Mouse (Mus musculus) kidney, embryonic 16.5 days (tissue): ENCODE results near the gene Ttc39b. TPM values are rescaled to one million over a fixed set of nuclear protein-coding genes. Genes with fewer than 3 reads are reported as not detected.

Experiments
- ATAC-seq: fragments of 200-750 bp; cut with Nextera tagmentation; 2 replicates; pipeline ENCODE4 v1.8.0; 2017; ENCODE audit warnings: moderate TSS enrichment; ENCODE audit not compliant: low FRiP score, low TSS enrichment
- H3K27ac ChIP-seq: fragments of 300-500 bp; sonication (generic); 2 replicates; pipeline ENCODE4 v1.5.1; 2014; ENCODE audit warnings: low read length
- H3K27me3 ChIP-seq: fragments of 300-500 bp; sonication (generic); 2 replicates; pipeline ENCODE4 v1.6.1; 2014; ENCODE audit warnings: low read length, control low read depth, mixed read lengths; ENCODE audit not compliant: insufficient read depth
- H3K36me3 ChIP-seq: fragments of 300-500 bp; sonication (generic); 2 replicates; pipeline ENCODE4 v1.6.1; 2014; ENCODE audit warnings: low read length, control low read depth, mixed read lengths; ENCODE audit not compliant: insufficient read depth
- H3K4me1 ChIP-seq: fragments of 300-500 bp; sonication (generic); 2 replicates; pipeline ENCODE4 v1.6.1; 2014; ENCODE audit warnings: low read length, control low read depth, mixed read lengths; ENCODE audit not compliant: insufficient read depth
- H3K4me2 ChIP-seq: fragments of 300-500 bp; sonication (generic); replicated peaks from 2 replicates; pipeline ENCODE4 v1.6.1; 2014; ENCODE audit warnings: low read depth, low read length
- H3K4me3 ChIP-seq: fragments of 300-500 bp; sonication (generic); 2 replicates; pipeline ENCODE4 v1.5.1; 2014; ENCODE audit warnings: mild to moderate bottlenecking, low read length
- H3K9ac ChIP-seq: fragments of 300-500 bp; sonication (generic); replicated peaks from 2 replicates; pipeline ENCODE4 v1.6.1; 2014; ENCODE audit warnings: low read length
- H3K9me3 ChIP-seq: fragments of 300-500 bp; sonication (generic); 2 replicates; pipeline ENCODE4 v1.6.1; 2016; ENCODE audit warnings: low read length, control low read depth
- WGBS: fragments of 180-500 bp; shearing (Covaris S2); extraction: QIAGEN DNeasy Blood & Tissue Kit; methylation state at CpG from one replicate; pipeline ENCODE4 v1.1.7; 2014; 5-methylcytosine and 5-hydroxymethylcytosine counted together
- polyA plus RNA-seq: library from polyadenylated mRNA; unstranded; fragments of >200 nt; fragmentation: Nextera tagmentation; extraction: Ambion mirVana; gene quantifications from 2 replicates; pipeline ENCODE4 v1.2.1, GENCODE M21; 2015

Ttc39b gene
- polyA plus RNA-seq, 1 experiment from 2014 or later = 2.6 TPM

GRCm38 (mm10) chr4:83310990-83311389, 13.1 kb downstream of the Ttc39b start:
- Histone ChIP-seq H3K9me3 (peaks cover 3% of the 10 kb centered on the region; the same call in 1 of the 2 replicates), H3K36me3 (no peaks in the 10 kb centered on the region), H3K4me2 (0 out of 2 replicates have a peak overlapping the region, but pooled peaks have one; percentile 10), H3K27ac (peak overlapping the region; percentile 71), H3K4me1 (peaks cover 44% of the 10 kb centered on the region), H3K4me3 (no peak overlapping the region), H3K27me3 (no peaks in the 10 kb centered on the region), H3K9ac (no peak overlapping the region)
- peak; percentile 69; the same call in 1 of the 2 replicates for ATAC-seq
- WGBS = 37% methylated on average over 10 of the region's 10 CpGs

- no peaks in the 10 kb centered on the region for H3K36me3 ChIP-seq
- H3K4me2 ChIP-seq = no peak overlapping the region
- peak overlapping the region; percentile 13; the same call in 1 of the 2 replicates for H3K27ac ChIP-seq
- peaks cover 31% of the 10 kb centered on the region for H3K4me1 ChIP-seq
- WGBS = 68% methylated on average over 3 of the region's 3 CpGs
- no peak overlapping the region for H3K4me3 ChIP-seq
- ATAC-seq = no peak
- no peak overlapping the region for H3K9ac ChIP-seq
- H3K27me3 ChIP-seq = no peaks in the 10 kb centered on the region
- H3K9me3 ChIP-seq = peaks cover 3% of the 10 kb centered on the region; the same call in 1 of the 2 replicates
These were observed 15.1 kb downstream of the Ttc39b start for GRCm38 (mm10) chr4:83308914-83309313.

- Histone ChIP-seq H3K4me3 (no peak overlapping the region), H3K9ac (no peak overlapping the region), H3K27me3 (no peaks in the 10 kb centered on the region), H3K4me2 (no peak overlapping the region), H3K27ac (peak overlapping the region; percentile 13; the same call in 1 of the 2 replicates), H3K4me1 (peaks cover 35% of the 10 kb centered on the region), H3K36me3 (no peaks in the 10 kb centered on the region), H3K9me3 (no peaks in the 10 kb centered on the region)
- ATAC-seq = peak; percentile 33
- WGBS = 47% methylated on average over 12 of the region's 12 CpGs
These were observed 16.2 kb downstream of the Ttc39b start for GRCm38 (mm10) chr4:83307686-83308469.

- Histone ChIP-seq H3K4me1 (peaks cover 30% of the 10 kb centered on the region), H3K36me3 (no peaks in the 10 kb centered on the region), H3K9ac (no peak overlapping the region), H3K4me2 (no peak overlapping the region), H3K27me3 (no peaks in the 10 kb centered on the region), H3K27ac (no peak overlapping the region), H3K4me3 (no peak overlapping the region), H3K9me3 (no peaks in the 10 kb centered on the region)
- 87% methylated on average over 7 of the region's 7 CpGs for WGBS
- ATAC-seq = no peak
These were observed 17.2 kb downstream of the Ttc39b start for GRCm38 (mm10) chr4:83306879-83307278.

- Histone ChIP-seq H3K36me3 (no peaks in the 10 kb centered on the region), H3K27me3 (no peaks in the 10 kb centered on the region), H3K9me3 (no peaks in the 10 kb centered on the region), H3K4me1 (peaks cover 17% of the 10 kb centered on the region), H3K27ac (no peak overlapping the region), H3K4me2 (no peak overlapping the region), H3K4me3 (no peak overlapping the region), H3K9ac (no peak overlapping the region)
- WGBS = 85% methylated on average over 2 of the region's 2 CpGs
- no peak for ATAC-seq
These were observed 19.0 kb downstream of the Ttc39b start for GRCm38 (mm10) chr4:83305099-83305498.

- Histone ChIP-seq H3K4me1 (peaks cover 11% of the 10 kb centered on the region), H3K4me2 (peak overlapping the region; percentile 24), H3K9me3 (no peaks in the 10 kb centered on the region), H3K27ac (no peak overlapping the region), H3K9ac (no peak overlapping the region), H3K27me3 (no peaks in the 10 kb centered on the region), H3K4me3 (no peak overlapping the region), H3K36me3 (no peaks in the 10 kb centered on the region)
- 33% methylated on average over 13 of the region's 13 CpGs for WGBS
- ATAC-seq = no peak; the same call in 1 of the 2 replicates
These were observed 20.9 kb downstream of the Ttc39b start for GRCm38 (mm10) chr4:83302887-83303827.

GRCm38 (mm10) chr4:83302123-83302737, 21.8 kb downstream of the Ttc39b start:
- Histone ChIP-seq H3K4me1 (peaks cover 5% of the 10 kb centered on the region; the same call in 1 of the 2 replicates), H3K4me3 (no peak overlapping the region), H3K27ac (no peak overlapping the region), H3K27me3 (no peaks in the 10 kb centered on the region), H3K4me2 (no peak overlapping the region), H3K9me3 (no peaks in the 10 kb centered on the region), H3K36me3 (no peaks in the 10 kb centered on the region), H3K9ac (no peak overlapping the region)
- WGBS = 91% methylated on average over 16 of the region's 16 CpGs
- ATAC-seq = peak; percentile 16; the same call in 1 of the 2 replicates

- H3K27ac ChIP-seq = no peak overlapping the region
- H3K27me3 ChIP-seq = no peaks in the 10 kb centered on the region
- no peak for ATAC-seq
- no peak overlapping the region for H3K9ac ChIP-seq
- peaks cover 5% of the 10 kb centered on the region; the same call in 1 of the 2 replicates for H3K4me1 ChIP-seq
- H3K4me2 ChIP-seq = no peak overlapping the region
- H3K4me3 ChIP-seq = no peak overlapping the region
- H3K9me3 ChIP-seq = no peaks in the 10 kb centered on the region
- 94% methylated on average over 1 of the region's 1 CpGs for WGBS
- no peaks in the 10 kb centered on the region for H3K36me3 ChIP-seq
These were observed 22.3 kb downstream of the Ttc39b start for GRCm38 (mm10) chr4:83301713-83302112.

GRCm38 (mm10) chr4:83284768-83285350, 39.2 kb downstream of the Ttc39b start:
- H3K9ac ChIP-seq = peak overlapping the region; percentile 37
- no peaks in the 10 kb centered on the region; the same call in 1 of the 2 replicates for H3K27me3 ChIP-seq
- H3K4me1 ChIP-seq = 0 out of 2 replicates have a peak, but pooled peaks cover 5% of the 10 kb centered on the region
- peak overlapping the region; percentile 44 for H3K4me3 ChIP-seq
- H3K27ac ChIP-seq = no peak overlapping the region
- H3K36me3 ChIP-seq = no peaks in the 10 kb centered on the region
- peak; percentile 40; the same call in 1 of the 2 replicates for ATAC-seq
- 2% methylated on average over 12 of the region's 12 CpGs for WGBS
- no peaks in the 10 kb centered on the region for H3K9me3 ChIP-seq
- peak overlapping the region; percentile 64 for H3K4me2 ChIP-seq
